ENCODE assay signal across 8 mouse cellular contexts in genomic region chr3:125938092-125938755, GRCm38 (mm10). TPM values are rescaled to one million over a fixed set of nuclear protein-coding genes. Genes with fewer than 3 reads are reported as not detected.
DNase-seq lines count a peak whose midpoint lies in the region; ATAC-seq and TF ChIP-seq lines count a peak whose summit lies in the region.

Gene Ugt8a (minus strand): TSS chr3:125938619.

- H3K4me3 ChIP-seq in cerebellum, adult 2 months (replicated peaks; ENCODE audit: insufficient read depth, low read depth, low read length), result peak within 1 kb of the TSS; percentile 5
- H3K4me3 ChIP-seq in heart, postnatal 0 days (ENCODE audit: low read depth, low read length), result peak within 1 kb of the TSS; percentile 52
- peak within 1 kb of the TSS; percentile 59 for H3K4me3 ChIP-seq in midbrain, embryonic 15.5 days

- no peak within 1 kb of the TSS for H3K9ac ChIP-seq in heart, postnatal 0 days (replicated peaks; ENCODE audit: low read depth, low read length)
- H3K9ac ChIP-seq in midbrain, embryonic 15.5 days, result peak within 1 kb of the TSS; percentile 47

- H3K27ac ChIP-seq in cerebellum, adult 2 months (ENCODE audit: insufficient read depth, low read length), result no peak within 1 kb of the TSS
- no peak within 1 kb of the TSS for H3K27ac ChIP-seq in heart, postnatal 0 days (ENCODE audit: low read depth)
- H3K27ac ChIP-seq in midbrain, embryonic 15.5 days, result peak within 1 kb of the TSS; percentile 8; the same call in 1 of the 2 replicates

- H3K27me3 ChIP-seq in cerebellum, adult 2 months (ENCODE audit: control insufficient read depth, insufficient read depth, low read length), result 0 out of 2 replicates have a peak, but pooled peaks cover 1% of the 10 kb centered on the region
- H3K27me3 ChIP-seq in heart, postnatal 0 days (ENCODE audit: control insufficient read depth, insufficient read depth, low read length), result peaks cover 29% of the 10 kb centered on the region
- no peaks in the 10 kb centered on the region; the same call in 1 of the 2 replicates for H3K27me3 ChIP-seq in midbrain, embryonic 15.5 days (replicated peaks)

- TF ChIP-seq CTCF in cerebellum, adult 2 months (IDR thresholded peaks at IDR 0.05; ENCODE audit: borderline replicate concordance, insufficient read depth, low read depth, low read length), result no peak
- TF ChIP-seq CTCF in heart, postnatal 0 days (IDR thresholded peaks at IDR 0.05; ENCODE audit: low read depth), result no peak

- peak within 1 kb of the TSS; percentile 82 for H3K4me2 ChIP-seq in heart, postnatal 0 days (ENCODE audit: low read depth, low read length)
- peak within 1 kb of the TSS; percentile 93 for H3K4me2 ChIP-seq in midbrain, embryonic 15.5 days

- under 1% methylated on average over 69 of the region's 85 CpGs for WGBS in cerebellum, adult 2 months
- under 1% methylated on average over 62 of the region's 85 CpGs for WGBS in heart, postnatal 0 days
- WGBS in midbrain, embryonic 15.5 days, result under 1% methylated on average over 66 of the region's 85 CpGs

- ATAC-seq in heart, postnatal 0 days (ENCODE audit: insufficient read depth, low read depth), result peak; percentile 33; the same call in 1 of the 2 replicates
- peak; percentile 95 for ATAC-seq in midbrain, embryonic 15.5 days (replicated peaks)
- no peak for ATAC-seq in monocyte, adult 5-6 weeks (replicated peaks; ENCODE audit: insufficient number of reproducible peaks, low FRiP score, low TSS enrichment, poor library complexity, severe bottlenecking)

- H3K9me3 ChIP-seq in heart, postnatal 0 days (replicated peaks; ENCODE audit: control insufficient read depth, low read length), result no peaks in the 10 kb centered on the region
- no peaks in the 10 kb centered on the region for H3K9me3 ChIP-seq in midbrain, embryonic 15.5 days

- no peaks in the 10 kb centered on the region for H3K4me1 ChIP-seq in cerebellum, adult 2 months (ENCODE audit: control insufficient read depth, insufficient read depth, low read length)
- no peaks in the 10 kb centered on the region for H3K4me1 ChIP-seq in heart, postnatal 0 days (ENCODE audit: control insufficient read depth, insufficient read depth)
- peaks cover 10% of the 10 kb centered on the region for H3K4me1 ChIP-seq in midbrain, embryonic 15.5 days

- no peaks in the 10 kb centered on the region for H3K36me3 ChIP-seq in heart, postnatal 0 days (replicated peaks; ENCODE audit: control insufficient read depth, insufficient read depth, low read length)
- H3K36me3 ChIP-seq in midbrain, embryonic 15.5 days (replicated peaks), result no peaks in the 10 kb centered on the region

- no peak for TF ChIP-seq POLR2A in cerebellum, adult 2 months (IDR thresholded peaks at IDR 0.05; ENCODE audit: borderline replicate concordance, insufficient read depth, low read length)

- DNase-seq in cerebellum, adult 2 months, result peak; percentile 9 to 13
- DNase-seq in cerebellum, adult 9-10 months, result no peak
- peak; percentile 19 to 67 for DNase-seq in spleen, postnatal 4 days (ENCODE audit: low spot score in 2 of 2)
- no peak for DNase-seq in spleen, adult 18-20 months
- no peak for DNase-seq in heart, postnatal 0 days (ENCODE audit: low spot score)
- DNase-seq in left cerebral cortex, adult 8-10 months (ENCODE audit: low spot score in 2 of 2), result peak in 1 of 2 experiments; percentile 22

- no peak for TF ChIP-seq EP300 in heart, postnatal 0 days (IDR thresholded peaks at IDR 0.05; ENCODE audit: low read depth)

RNA-seq across cellular contexts. Expression of gene Ugt8a, which starts in this region (rescaled TPM):
- 71.7 and 82.7 TPM in 2 replicates for polyA plus RNA-seq in cerebellum, adult 2 months (2012; rRNA removed)
- 0.46 and 1.1 TPM in 2 replicates for total RNA-seq in heart, postnatal 0 days (2014; rRNA removed; ENCODE audit: low replicate concordance)
- polyA plus RNA-seq in heart, postnatal 0 days (2015; fragmentation: Nextera tagmentation; extraction: Ambion mirVana), result 0.05 TPM in 1 of 2 replicates, not detected in the other
- 10 to 100 TPM; 28.5 to 35.9 (median 32.1) TPM for total RNA-seq in left cerebral cortex, adult 8-10 months (2022)
- polyA plus RNA-seq in midbrain, embryonic 15.5 days (2015; fragmentation: Nextera tagmentation; extraction: Ambion mirVana), result 2.2 and 3.1 TPM in 2 replicates
- not detected in 3 replicates for total RNA-seq in monocyte, adult 5-6 weeks (2017)

Comparison
In these comparisons a context has a peak if more than half of its experiments do, and no peak if none do; other contexts are left out.
1. RNA of gene Ugt8a (total RNA-seq): 28.5 to 35.9 TPM in left cerebral cortex, adult 8-10 months; 0.46 to 1.1 TPM in heart, postnatal 0 days and not detected in monocyte, adult 5-6 weeks; every median in the first group is over 10 times any median in the second.
2. RNA of gene Ugt8a (polyA plus RNA-seq): 71.7 to 82.7 TPM in cerebellum, adult 2 months; 2.2 to 3.1 TPM in midbrain, embryonic 15.5 days and 0.05 TPM in heart, postnatal 0 days; every median in the first group is over 10 times any median in the second.
3. DNase-seq: peak in cerebellum, adult 2 months (2 of 2) and spleen, postnatal 4 days (2 of 2); none in cerebellum, adult 9-10 months (single experiment), spleen, adult 18-20 months (0 of 2) and heart, postnatal 0 days (single experiment).
4. H3K4me3 ChIP-seq: peak in every context shown above with its lines; median percentile 59 in midbrain, embryonic 15.5 days; 52 in heart, postnatal 0 days; 5 in cerebellum, adult 2 months.